Mouse (Mus musculus): ENCODE data around the gene Rel.
"Not testable (repeated sequence)": the region's sequence is repeated elsewhere in the genome, so short reads cannot be mapped to it uniquely, and the experiment has no call there.

Gene Rel

GRCm38 (mm10) chr11:23770760-23771506, at the start of gene Rel:
Gene Rel (minus strand): TSS chr11:23770970.
- peak; percentile 91 for DNase-seq (ENCODE audit: low spot score)

- no peak for DNase-seq (ENCODE audit: low spot score)
Measured at GRCm38 (mm10) chr11:23818745-23819144, 48.0 kb upstream of the Rel start.

- no peak for DNase-seq (ENCODE audit: low spot score)
Measured at GRCm38 (mm10) chr11:23810741-23811140, 40.0 kb upstream of the Rel start.

GRCm38 (mm10) chr11:23805716-23806115, 34.9 kb upstream of the Rel start:
- no peak for DNase-seq (ENCODE audit: low spot score)

DNA sequence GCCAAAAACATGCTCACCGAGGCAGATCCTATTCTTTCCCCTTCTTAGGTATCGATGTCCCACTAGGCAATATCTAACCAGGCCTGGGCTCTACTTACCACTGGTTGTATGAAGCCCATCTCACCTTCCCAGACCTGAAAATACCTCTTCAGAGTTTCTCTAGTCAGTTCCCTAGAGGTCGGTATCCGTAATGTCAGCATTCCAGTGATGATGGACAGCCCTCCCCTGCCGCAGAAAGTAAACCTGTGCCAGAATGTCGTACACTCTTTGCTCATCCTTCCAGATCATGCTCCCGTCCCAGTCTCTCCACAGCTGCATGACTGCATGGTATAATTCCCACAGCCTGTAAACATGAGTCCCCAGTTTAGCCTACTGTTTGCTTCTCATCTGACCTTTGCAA, 32.4 kb upstream of the Rel start:
- DNase-seq (ENCODE audit: low spot score) = no peak

DNA sequence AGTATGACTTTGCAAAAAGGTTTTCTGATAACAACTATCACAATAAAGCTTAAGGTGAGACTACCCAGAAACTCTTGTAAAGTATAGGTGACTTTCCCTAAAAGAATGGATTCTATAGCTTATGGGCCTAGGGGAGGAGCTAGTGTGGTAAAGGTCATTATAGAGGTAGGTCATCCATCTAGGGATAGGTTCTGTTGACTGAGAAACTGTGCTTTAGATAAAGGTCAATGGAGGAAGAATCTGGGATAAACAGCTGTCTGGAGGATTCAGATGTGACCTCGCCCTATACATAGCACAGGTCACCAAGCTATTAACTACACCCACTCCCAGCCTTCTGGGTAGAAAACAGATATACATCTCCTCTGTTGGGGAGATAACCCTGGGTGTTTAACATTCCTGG, 31.5 kb upstream of the Rel start:
- DNase-seq (ENCODE audit: low spot score) = no peak

- no peak for DNase-seq (ENCODE audit: low spot score)
Measured at GRCm38 (mm10) chr11:23801851-23802250, 31.1 kb upstream of the Rel start.

GRCm38 (mm10) chr11:23783677-23784076, 12.9 kb upstream of the Rel start:
- not testable (repeated sequence) for DNase-seq (ENCODE audit: low spot score)

DNA sequence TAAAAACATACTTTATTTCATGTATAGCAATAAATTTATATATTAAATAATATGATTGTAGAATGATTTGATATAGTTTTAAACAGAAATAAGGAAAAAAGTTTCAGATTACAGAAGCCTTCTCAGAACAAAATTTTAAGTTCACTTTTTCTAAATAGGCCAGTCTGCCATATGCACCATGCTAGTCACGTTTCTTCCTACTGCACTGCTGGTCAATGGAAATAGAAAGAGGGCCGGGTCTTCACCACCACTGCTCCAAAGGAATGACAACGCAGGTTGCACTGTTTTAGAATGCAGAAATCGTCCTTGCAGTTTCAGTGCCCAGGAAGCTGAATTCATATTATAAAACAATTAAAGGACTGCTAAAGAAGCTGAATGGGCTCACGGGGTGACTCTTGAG, 12.3 kb upstream of the Rel start:
- DNase-seq (ENCODE audit: low spot score) = no peak

- DNase-seq (ENCODE audit: low spot score) = no peak
Measured at GRCm38 (mm10) chr11:23782038-23782437, 11.3 kb upstream of the Rel start.

DNA sequence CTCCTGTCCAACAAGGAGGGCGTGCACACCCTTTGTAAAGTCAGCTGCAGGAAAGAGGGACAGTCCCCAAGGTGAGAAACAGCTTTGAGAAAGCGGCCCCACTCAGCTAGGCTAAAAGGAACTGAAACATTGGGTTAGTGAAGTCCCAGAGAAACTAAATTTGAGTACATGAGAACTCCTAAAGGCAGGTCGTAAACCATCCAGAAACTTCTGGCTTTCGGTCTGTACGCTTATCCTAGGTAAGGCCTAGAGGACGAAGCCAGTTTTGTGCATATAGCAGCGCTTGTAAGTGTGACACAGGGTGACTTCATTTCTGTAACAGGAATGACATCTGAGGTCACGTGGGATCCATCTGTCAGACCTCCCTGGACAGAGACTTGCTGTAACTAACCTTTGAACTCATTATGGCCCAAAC, 8.0 kb upstream of the Rel start:
- no peak for DNase-seq (ENCODE audit: low spot score)

- no peak for DNase-seq (ENCODE audit: low spot score)
Measured at GRCm38 (mm10) chr11:23772471-23772870, 1.7 kb upstream of the Rel start.

DNA sequence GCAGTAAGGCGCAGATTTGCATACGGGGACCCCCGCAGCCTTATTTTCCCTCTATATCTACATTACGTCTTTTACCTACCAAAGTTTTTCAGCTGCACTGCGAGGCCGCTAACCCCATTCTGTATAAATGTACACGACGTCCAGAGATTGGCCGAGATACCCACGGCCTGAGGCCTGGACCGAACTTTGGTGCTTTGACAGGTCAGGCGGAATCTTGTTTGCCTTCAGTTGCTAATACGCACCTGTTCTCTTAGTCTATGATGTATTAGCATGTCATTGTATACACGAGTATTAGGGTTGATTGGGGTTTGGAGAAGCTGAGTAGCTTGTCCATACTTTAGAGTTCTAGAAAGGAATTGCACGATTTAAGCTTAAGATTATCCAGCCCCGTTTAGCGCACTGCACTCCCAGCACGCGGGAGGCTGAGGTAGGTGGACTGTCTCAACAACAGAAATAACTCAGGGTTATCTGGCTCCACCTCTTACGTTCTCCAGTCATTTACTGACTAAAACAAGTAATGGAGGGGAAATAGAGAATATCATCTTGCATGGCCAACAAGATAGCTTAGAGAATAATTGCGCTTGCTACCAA, 832 bp upstream of the Rel start:
- no peak for DNase-seq (ENCODE audit: low spot score)

- no peak for DNase-seq (ENCODE audit: low spot score)
Measured at GRCm38 (mm10) chr11:23770510-23770759, 335 bp downstream of the Rel start.

- DNase-seq (ENCODE audit: low spot score) = no peak
Measured at GRCm38 (mm10) chr11:23769686-23770509, 872 bp downstream of the Rel start.

- no peak for DNase-seq (ENCODE audit: low spot score)
Measured at GRCm38 (mm10) chr11:23769033-23769432, 1.7 kb downstream of the Rel start.

DNA sequence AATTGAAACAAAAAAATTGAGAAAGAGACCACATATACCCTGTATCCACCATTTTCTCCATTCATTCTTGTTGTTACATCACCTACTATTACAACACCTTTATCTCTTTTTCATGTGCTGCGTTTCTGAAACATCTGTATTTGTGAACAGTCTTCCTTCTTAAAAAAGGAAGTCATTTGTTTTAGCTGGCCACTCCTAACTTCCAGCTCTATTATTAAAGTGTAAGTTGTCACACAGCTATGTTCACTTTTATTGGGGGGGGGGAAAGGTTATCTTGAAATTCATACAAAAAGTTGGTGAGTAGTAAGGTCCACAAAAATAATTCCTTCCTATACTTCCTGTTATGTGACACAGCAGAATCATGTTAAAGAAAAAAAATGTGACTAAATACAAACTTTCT, 2.8 kb downstream of the Rel start:
- no peak for DNase-seq (ENCODE audit: low spot score)

GRCm38 (mm10) chr11:23767369-23767768, 3.4 kb downstream of the Rel start:
- DNase-seq (ENCODE audit: low spot score) = not testable (repeated sequence)

DNA sequence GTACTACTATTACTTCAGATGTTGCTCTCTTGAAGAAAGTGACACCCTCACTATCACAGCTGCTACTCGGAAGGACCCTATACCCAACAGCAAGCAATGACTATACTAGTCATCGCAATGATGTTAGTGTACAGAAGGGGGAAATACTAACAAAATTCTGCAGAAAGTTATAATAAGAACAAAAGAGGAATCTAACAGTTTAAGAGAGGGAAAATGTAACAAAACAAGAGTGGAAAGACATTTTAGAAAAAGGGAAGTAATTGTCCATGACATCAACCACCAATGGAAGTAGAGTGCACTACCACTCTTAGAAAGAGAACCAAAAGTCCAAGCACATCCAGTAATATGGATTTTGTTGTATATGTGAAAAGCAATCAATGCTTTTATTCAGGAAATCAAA, 8.1 kb downstream of the Rel start:
- no peak for DNase-seq (ENCODE audit: low spot score)

DNA sequence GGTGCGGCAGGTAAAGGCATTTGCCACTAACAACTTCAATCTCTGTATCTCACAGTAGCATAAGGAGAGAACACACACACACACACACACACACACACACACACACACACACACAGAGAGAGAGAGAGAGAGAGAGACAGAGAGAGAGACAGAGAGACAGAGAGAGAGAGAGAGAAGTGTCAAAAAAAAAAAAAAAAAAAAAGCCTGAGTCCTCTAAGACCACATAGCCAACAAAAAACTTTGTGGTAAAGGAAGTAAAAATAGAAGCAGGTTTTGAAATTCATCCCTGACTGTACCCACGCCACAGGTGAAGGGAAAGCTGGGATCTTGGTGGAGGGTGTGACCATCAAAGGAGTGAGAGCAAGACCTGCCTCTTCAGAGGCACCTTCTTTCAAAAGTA, 12.6 kb downstream of the Rel start:
- no peak for DNase-seq (ENCODE audit: low spot score)

GRCm38 (mm10) chr11:23754329-23754728, 16.4 kb downstream of the Rel start:
- DNase-seq (ENCODE audit: low spot score) = no peak

GRCm38 (mm10) chr11:23753136-23753710, 17.5 kb downstream of the Rel start:
- DNase-seq (ENCODE audit: low spot score) = no peak

GRCm38 (mm10) chr11:23746102-23746501, 24.7 kb downstream of the Rel start:
- no peak for DNase-seq (ENCODE audit: low spot score)
